In genomic region chr6:125489881-125490559, GRCm38 (mm10) we compare ENCODE assay signal across 11 mouse cellular contexts. TPM values are rescaled to one million over a fixed set of nuclear protein-coding genes. Genes with fewer than 3 reads are reported as not detected.
DNase-seq lines count a peak whose midpoint lies in the region; ATAC-seq and TF ChIP-seq lines count a peak whose summit lies in the region.
"Had no signal": no experiment of that assay in that cellular context is flagged by ENCODE, and none has a peak within 500 bp of the region (broad histone marks: within the 10 kb centered on the region; RNA-seq: fewer than 3 reads in every experiment).

No protein-coding gene starts in this region.

- DNase-seq in hindbrain, embryonic 14.5 days (ENCODE audit: low spot score), result peak; percentile 38
- no peak for DNase-seq in hindbrain, embryonic 10.5 days (ENCODE audit: low spot score)
- DNase-seq in right cerebral cortex, postnatal 14 days, result peak; percentile 28
- DNase-seq in right cerebral cortex, adult 18-20 months, result no peak
- peak; percentile 67 for DNase-seq in testis, postnatal 10 days (ENCODE audit: low spot score)
- no peak for DNase-seq in thymus, adult 2 months
- DNase-seq in frontal cortex, postnatal 36 days (ENCODE audit: low spot score in 2 of 2), result no peak
- DNase-seq: cerebellum, postnatal 25 days; liver, embryonic 13.5 days had no signal

- H3K4me2 ChIP-seq in hindbrain, embryonic 14.5 days (replicated peaks), result no peak overlapping the region
- no peak overlapping the region for H3K4me2 ChIP-seq in kidney, embryonic 15.5 days
- H3K4me2 ChIP-seq: heart, embryonic 13.5 days; liver, embryonic 13.5 days had no signal

- H3K27me3 ChIP-seq in hindbrain, embryonic 14.5 days (ENCODE audit: control insufficient read depth, insufficient read depth, low read length), result peaks cover 15% of the 10 kb centered on the region; the same call in 1 of the 2 replicates
- peaks cover 31% of the 10 kb centered on the region for H3K27me3 ChIP-seq in hindbrain, embryonic 10.5 days (ENCODE audit: insufficient read depth, poor library complexity, severe bottlenecking)
- H3K27me3 ChIP-seq in kidney, embryonic 15.5 days, result no peaks in the 10 kb centered on the region; the same call in 1 of the 2 replicates
- H3K27me3 ChIP-seq in thymus, adult 2 months (ENCODE audit: control insufficient read depth, insufficient read depth, low read length), result 0 out of 2 replicates have a peak, but pooled peaks cover 2% of the 10 kb centered on the region

- no peak for ATAC-seq in hindbrain, embryonic 14.5 days (ENCODE audit: low FRiP score)
- ATAC-seq in kidney, embryonic 15.5 days (replicated peaks; ENCODE audit: low FRiP score), result no peak

- H3K27ac ChIP-seq in hindbrain, embryonic 14.5 days, result no peak overlapping the region
- H3K27ac ChIP-seq in hindbrain, embryonic 10.5 days, result no peak overlapping the region
- H3K27ac ChIP-seq in kidney, embryonic 15.5 days, result 0 out of 2 replicates have a peak overlapping the region, but pooled peaks have one; percentile 23
- H3K27ac ChIP-seq in thymus, adult 2 months (ENCODE audit: control insufficient read depth, insufficient read depth, low read length), result no peak overlapping the region
- H3K27ac ChIP-seq: heart, embryonic 13.5 days; liver, embryonic 13.5 days had no signal

- 76% methylated on average over 11 of the region's 11 CpGs for WGBS in hindbrain, embryonic 14.5 days
- WGBS in hindbrain, embryonic 10.5 days, result 85% methylated on average over 11 of the region's 11 CpGs
- 70% methylated on average over 11 of the region's 11 CpGs for WGBS in kidney, embryonic 15.5 days
- 94% methylated on average over 11 of the region's 11 CpGs for WGBS in thymus, adult 2 months

- no peak overlapping the region for H3K4me3 ChIP-seq in hindbrain, embryonic 14.5 days (replicated peaks; ENCODE audit: low read length)
- no peak overlapping the region for H3K4me3 ChIP-seq in hindbrain, embryonic 10.5 days
- H3K4me3 ChIP-seq in kidney, embryonic 15.5 days (replicated peaks), result no peak overlapping the region
- no peak overlapping the region for H3K4me3 ChIP-seq in thymus, adult 2 months (ENCODE audit: control insufficient read depth, insufficient read depth, low read length)
- H3K4me3 ChIP-seq: heart, embryonic 13.5 days; liver, embryonic 13.5 days had no signal

- H3K4me1 ChIP-seq in hindbrain, embryonic 14.5 days (replicated peaks; ENCODE audit: control insufficient read depth, insufficient read depth, low read length), result no peaks in the 10 kb centered on the region; the same call in 1 of the 2 replicates
- peaks cover 35% of the 10 kb centered on the region for H3K4me1 ChIP-seq in hindbrain, embryonic 10.5 days (replicated peaks)
- peaks cover 55% of the 10 kb centered on the region for H3K4me1 ChIP-seq in kidney, embryonic 15.5 days
- peaks cover 11% of the 10 kb centered on the region for H3K4me1 ChIP-seq in thymus, adult 2 months (replicated peaks; ENCODE audit: control insufficient read depth, insufficient read depth, low read length)

- TF ChIP-seq CTCF in thymus, adult 2 months (IDR thresholded peaks at IDR 0.05; ENCODE audit: borderline replicate concordance, control insufficient read depth, extremely low read depth, insufficient read depth, low read length, poor library complexity), result no peak

- TF ChIP-seq POLR2A in thymus, adult 2 months (IDR thresholded peaks at IDR 0.05; ENCODE audit: control insufficient read depth, extremely low read depth, insufficient read depth, low read length, poor library complexity), result no peak

- H3K36me3 ChIP-seq in hindbrain, embryonic 14.5 days (replicated peaks; ENCODE audit: control insufficient read depth, insufficient read depth), result no peaks in the 10 kb centered on the region
- H3K36me3 ChIP-seq in hindbrain, embryonic 10.5 days, result no peaks in the 10 kb centered on the region
- H3K36me3 ChIP-seq in kidney, embryonic 15.5 days, result no peaks in the 10 kb centered on the region
- H3K36me3 ChIP-seq in thymus, adult 2 months (ENCODE audit: control insufficient read depth, insufficient read depth, low read length), result no peaks in the 10 kb centered on the region
- H3K36me3 ChIP-seq: heart, embryonic 13.5 days; liver, embryonic 13.5 days had no signal

- no peak overlapping the region for H3K9ac ChIP-seq in hindbrain, embryonic 14.5 days
- no peak overlapping the region for H3K9ac ChIP-seq in kidney, embryonic 15.5 days
- H3K9ac ChIP-seq: heart, embryonic 13.5 days; liver, embryonic 13.5 days had no signal

- H3K9me3 ChIP-seq in hindbrain, embryonic 14.5 days (ENCODE audit: control insufficient read depth, low read length), result no peaks in the 10 kb centered on the region
- H3K9me3 ChIP-seq in hindbrain, embryonic 10.5 days, result no peaks in the 10 kb centered on the region
- H3K9me3 ChIP-seq in kidney, embryonic 15.5 days (replicated peaks), result no peaks in the 10 kb centered on the region
- H3K9me3 ChIP-seq: heart, embryonic 13.5 days; liver, embryonic 13.5 days had no signal

RNA-seq across cellular contexts. Expression of gene Cd9, which starts 4.6 kb away (rescaled TPM):
- polyA plus RNA-seq in hindbrain, embryonic 14.5 days (2014; fragmentation: Nextera tagmentation; extraction: Ambion mirVana), result 93.6 and 110 TPM in 2 replicates
- 35.9 and 39.9 TPM in 2 replicates for polyA plus RNA-seq in hindbrain, embryonic 10.5 days (2016; fragmentation: Nextera tagmentation; extraction: Ambion mirVana)
- polyA plus RNA-seq in kidney, embryonic 15.5 days (2015; fragmentation: Nextera tagmentation; extraction: Ambion mirVana), result 137 and 148 TPM in 2 replicates
- polyA plus RNA-seq in thymus, adult 2 months (2012; rRNA removed), result 41.5 and 56.1 TPM in 2 replicates

RNA-seq across cellular contexts. Expression of gene Vwf, which starts 56.6 kb away (rescaled TPM):
- polyA plus RNA-seq in hindbrain, embryonic 14.5 days (2014; fragmentation: Nextera tagmentation; extraction: Ambion mirVana), result 13.1 and 14.2 TPM in 2 replicates
- polyA plus RNA-seq in hindbrain, embryonic 10.5 days (2016; fragmentation: Nextera tagmentation; extraction: Ambion mirVana), result 3.9 and 7.1 TPM in 2 replicates
- 4.2 and 6.6 TPM in 2 replicates for polyA plus RNA-seq in kidney, embryonic 15.5 days (2015; fragmentation: Nextera tagmentation; extraction: Ambion mirVana)
- polyA plus RNA-seq in thymus, adult 2 months (2012; rRNA removed), result 19.5 and 32.3 TPM in 2 replicates

Comparison
In these comparisons a context has a peak if more than half of its experiments do, and no peak if none do; other contexts are left out.
1. DNase-seq: peak in hindbrain, embryonic 14.5 days (single experiment), right cerebral cortex, postnatal 14 days (single experiment) and testis, postnatal 10 days (single experiment); none in hindbrain, embryonic 10.5 days (single experiment), right cerebral cortex, adult 18-20 months (single experiment), thymus, adult 2 months (single experiment) and frontal cortex, postnatal 36 days (0 of 2).